Mouse (Mus musculus) midbrain, embryonic 16.5 days (tissue): ENCODE data around the gene Aff2. TPM values are rescaled to one million over a fixed set of nuclear protein-coding genes. Genes with fewer than 3 reads are reported as not detected.

Source experiments
- ATAC-seq: fragments of 200-750 bp; cut with Nextera tagmentation; 2 replicates; pipeline ENCODE4 v1.8.0; 2017; ENCODE audit warnings: moderate TSS enrichment
- H3K27ac ChIP-seq: fragments of 300-500 bp; sonication (generic); 2 replicates; pipeline ENCODE4 v1.5.1; 2014; ENCODE audit warnings: mild to moderate bottlenecking, low read length, mixed read lengths
- H3K27me3 ChIP-seq: fragments of 300-500 bp; sonication (generic); 2 replicates; pipeline ENCODE4 v1.6.1; 2014; ENCODE audit warnings: low read depth, low read length, mixed read lengths; ENCODE audit not compliant: control insufficient read depth, insufficient read depth
- H3K36me3 ChIP-seq: fragments of 300-500 bp; sonication (generic); 2 replicates; pipeline ENCODE4 v1.6.1; 2014; ENCODE audit warnings: mild to moderate bottlenecking, low read length, moderate library complexity, mixed read lengths; ENCODE audit not compliant: control insufficient read depth, insufficient read depth
- H3K4me1 ChIP-seq: fragments of 300-500 bp; sonication (generic); 2 replicates; pipeline ENCODE4 v1.6.1; 2014; ENCODE audit warnings: mild to moderate bottlenecking, low read length, mixed read lengths; ENCODE audit not compliant: control insufficient read depth, insufficient read depth
- H3K4me2 ChIP-seq: fragments of 300-500 bp; sonication (generic); 2 replicates; pipeline ENCODE4 v1.6.1; 2014; ENCODE audit warnings: mild to moderate bottlenecking, low read length, mixed read lengths
- H3K4me3 ChIP-seq: fragments of 300-500 bp; sonication (generic); 2 replicates; pipeline ENCODE4 v1.5.1; 2014; ENCODE audit warnings: low read depth, mild to moderate bottlenecking, low read length, moderate library complexity, mixed read lengths
- H3K9ac ChIP-seq: fragments of 300-500 bp; sonication (generic); 2 replicates; pipeline ENCODE4 v1.6.1; 2014; ENCODE audit warnings: low read depth, low read length, mixed read lengths
- H3K9me3 ChIP-seq: fragments of 300-500 bp; sonication (generic); replicated peaks from 2 replicates; pipeline ENCODE4 v1.6.1; 2014; ENCODE audit warnings: mild to moderate bottlenecking, low read length, mixed read lengths; ENCODE audit not compliant: control insufficient read depth, poor library complexity, severe bottlenecking
- WGBS: fragments of 180-500 bp; shearing (Covaris S2); extraction: QIAGEN DNeasy Blood & Tissue Kit; methylation state at CpG from one replicate; pipeline ENCODE4 v1.1.7; 2014; 5-methylcytosine and 5-hydroxymethylcytosine counted together
- polyA plus RNA-seq: library from polyadenylated mRNA; unstranded; fragments of >200 nt; fragmentation: Nextera tagmentation; extraction: Ambion mirVana; gene quantifications from 2 replicates; pipeline ENCODE4 v1.2.1, GENCODE M21; 2015

The Aff2 gene
- polyA plus RNA-seq, 1 experiment from 2014 or later: 11.8 TPM

DNA sequence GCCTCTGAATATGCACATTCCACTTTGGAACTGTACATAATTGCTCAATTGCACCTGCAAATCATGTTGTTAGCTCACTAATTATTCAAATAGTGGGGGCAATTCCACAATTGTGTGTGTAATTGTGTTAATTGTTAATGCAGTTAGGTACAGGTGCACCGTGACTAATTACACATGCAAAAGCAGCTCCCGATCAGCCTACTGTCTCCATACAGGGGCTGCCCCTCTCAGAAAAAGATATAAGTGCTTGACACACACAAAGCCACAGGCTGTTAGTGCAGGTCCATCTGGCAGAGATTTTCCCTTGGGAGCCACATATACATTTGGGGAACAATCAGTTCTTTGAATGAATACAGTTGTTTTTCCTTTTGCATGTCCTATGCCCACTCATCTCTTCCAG, 302.9 kb downstream of the Aff2 start:
- Histone ChIP-seq H3K4me2 (no peak overlapping the region), H3K9ac (no peak overlapping the region), H3K27me3 (no peaks in the 10 kb centered on the region), H3K36me3 (no peaks in the 10 kb centered on the region), H3K27ac (no peak overlapping the region), H3K4me1 (no peaks in the 10 kb centered on the region), H3K4me3 (no peak overlapping the region), H3K9me3 (no peaks in the 10 kb centered on the region)
- WGBS: 63% methylated on average over 2 of the region's 2 CpGs
- ATAC-seq: no peak

DNA sequence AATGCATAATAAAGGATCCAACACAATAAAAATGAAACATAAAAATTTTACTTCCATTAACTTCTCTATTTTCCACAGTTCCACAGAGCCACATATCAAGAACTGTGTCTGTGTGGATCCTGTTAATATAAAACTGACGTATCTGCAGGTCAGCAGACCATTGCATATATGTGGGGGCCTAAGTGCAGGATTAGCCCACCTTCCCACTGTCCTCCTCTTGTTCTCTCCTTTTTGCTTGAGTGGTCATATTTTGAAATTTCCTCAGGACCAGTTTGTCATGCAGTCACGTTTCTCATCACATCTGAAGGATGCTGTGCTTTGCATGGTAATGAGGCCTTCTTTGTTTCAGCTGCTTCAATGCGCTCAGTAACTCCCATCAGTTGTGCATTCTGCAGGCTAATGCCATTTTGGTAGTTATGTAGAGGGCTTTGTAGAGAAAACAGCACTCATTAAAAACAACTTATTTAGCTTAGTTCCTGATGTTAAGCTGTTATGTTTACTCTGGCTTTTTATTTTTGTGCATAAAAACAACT, 306.1 kb downstream of the Aff2 start:
- Histone ChIP-seq H3K4me3 (no peak overlapping the region), H3K27me3 (no peaks in the 10 kb centered on the region), H3K4me1 (no peaks in the 10 kb centered on the region), H3K36me3 (no peaks in the 10 kb centered on the region), H3K9ac (no peak overlapping the region), H3K9me3 (no peaks in the 10 kb centered on the region), H3K27ac (no peak overlapping the region), H3K4me2 (no peak overlapping the region)
- ATAC-seq: peak; percentile 66; the same call in 1 of the 2 replicates
- 29% methylated on average over 3 of the region's 3 CpGs for WGBS

DNA sequence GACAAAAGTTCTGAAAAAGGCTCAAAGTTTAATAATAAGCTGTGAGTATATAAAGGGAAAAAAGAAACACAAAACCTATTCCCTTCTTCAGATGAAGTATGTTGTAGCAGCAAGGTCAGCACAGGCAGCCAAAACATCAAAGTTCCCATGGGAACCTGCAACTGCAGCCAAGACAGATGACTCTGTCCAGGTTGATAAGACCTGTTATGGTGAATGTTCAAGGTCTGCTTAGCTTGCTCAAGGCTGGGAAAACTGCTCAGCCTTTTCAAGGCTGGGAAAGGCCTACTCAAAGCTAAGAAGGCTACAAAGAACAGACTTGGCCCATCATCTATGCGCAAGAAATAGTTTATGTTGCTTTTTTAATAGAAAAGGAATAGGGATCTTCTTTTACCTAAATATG, 315.6 kb downstream of the Aff2 start:
- ATAC-seq: no peak
- WGBS: 100% methylated on average over 1 of the region's 1 CpGs
- Histone ChIP-seq H3K36me3 (no peaks in the 10 kb centered on the region), H3K27me3 (no peaks in the 10 kb centered on the region), H3K27ac (no peak overlapping the region), H3K9ac (no peak overlapping the region), H3K9me3 (no peaks in the 10 kb centered on the region), H3K4me3 (no peak overlapping the region), H3K4me1 (no peaks in the 10 kb centered on the region), H3K4me2 (no peak overlapping the region)

DNA sequence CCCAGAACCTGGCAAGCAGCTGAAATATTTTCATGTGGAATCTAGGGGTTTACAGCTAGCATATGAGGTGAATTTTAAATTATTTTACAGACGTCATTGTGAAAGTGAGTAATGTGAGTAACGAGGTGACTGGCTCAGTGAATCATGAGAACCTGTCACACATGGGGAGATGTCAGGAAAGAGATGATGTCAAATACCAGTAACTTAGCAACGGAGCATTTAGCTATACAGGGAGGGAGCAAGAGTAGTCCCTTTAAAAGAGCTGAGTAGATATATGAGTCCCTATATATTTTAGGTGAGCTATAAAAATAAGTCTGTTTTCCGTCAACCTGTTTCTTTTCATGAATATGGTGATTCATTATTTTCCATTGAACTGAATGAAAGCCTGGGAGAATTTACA, 338.7 kb downstream of the Aff2 start:
- Histone ChIP-seq H3K27ac (no peak overlapping the region), H3K36me3 (no peaks in the 10 kb centered on the region), H3K27me3 (no peaks in the 10 kb centered on the region), H3K4me3 (no peak overlapping the region), H3K4me2 (no peak overlapping the region), H3K9me3 (no peaks in the 10 kb centered on the region), H3K9ac (no peak overlapping the region), H3K4me1 (no peaks in the 10 kb centered on the region)
- WGBS: 51% methylated on average over 4 of the region's 4 CpGs
- ATAC-seq: 0 out of 2 replicates have a peak, but pooled peaks have one; percentile 45

DNA sequence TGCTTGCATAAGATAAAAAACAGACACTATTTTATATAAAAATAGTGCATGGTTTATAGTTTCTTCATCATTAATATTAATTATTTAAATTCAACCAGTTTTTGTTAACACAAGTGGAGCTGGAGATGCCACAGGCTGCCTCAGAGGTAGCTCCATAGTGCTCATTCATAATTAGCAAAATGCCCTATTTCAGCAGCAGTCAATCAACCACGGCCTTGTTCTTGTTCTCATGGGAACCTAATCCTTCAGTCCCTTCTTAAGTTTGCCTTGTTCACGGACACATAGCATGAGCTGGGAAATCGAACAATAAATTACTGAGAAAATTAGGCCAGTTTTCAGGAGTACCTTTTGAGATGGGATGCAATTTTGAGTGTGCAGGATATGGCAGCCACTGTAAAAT, 378.9 kb downstream of the Aff2 start:
- no peak for ATAC-seq
- no peaks in the 10 kb centered on the region for H3K4me1 ChIP-seq
- 25% methylated on average over 3 of the region's 3 CpGs for WGBS

DNA sequence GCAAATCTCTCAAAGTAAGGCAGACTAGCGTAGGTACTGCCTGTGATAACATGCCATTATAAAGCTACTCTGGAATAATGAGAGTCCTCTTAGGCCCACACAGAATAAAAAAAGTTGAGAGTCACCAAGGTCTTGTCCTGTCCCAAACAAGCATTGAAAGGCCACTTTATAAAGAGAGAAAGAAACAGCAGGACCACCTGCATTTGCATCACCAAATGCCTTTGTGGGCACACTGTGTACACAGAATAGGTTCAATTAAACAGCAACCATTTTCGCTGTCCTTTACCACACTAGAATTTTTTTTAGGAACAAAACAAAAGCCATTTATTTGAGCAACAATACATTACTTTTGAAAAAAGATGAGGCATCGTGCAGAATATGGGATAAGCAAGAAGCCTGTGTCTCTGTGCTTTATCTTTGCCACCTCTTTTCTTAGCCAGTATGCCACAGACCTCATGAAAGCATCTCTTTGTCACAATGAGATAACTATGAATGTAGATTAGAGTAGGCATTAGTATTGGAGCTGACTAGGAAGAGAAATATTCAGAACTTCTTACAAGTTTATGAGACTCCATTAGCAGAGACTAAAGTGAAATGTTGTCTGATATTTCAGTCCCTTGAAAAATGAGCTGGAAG, 385.0 kb downstream of the Aff2 start:
- no peak overlapping the region for H3K27ac ChIP-seq
- no peak overlapping the region for H3K4me2 ChIP-seq
- H3K9ac ChIP-seq: no peak overlapping the region
- WGBS: 29% methylated on average over 3 of the region's 3 CpGs
- no peak for ATAC-seq
- H3K36me3 ChIP-seq: no peaks in the 10 kb centered on the region
- no peaks in the 10 kb centered on the region for H3K27me3 ChIP-seq
- no peaks in the 10 kb centered on the region for H3K9me3 ChIP-seq
- H3K4me1 ChIP-seq: no peaks in the 10 kb centered on the region
- H3K4me3 ChIP-seq: no peak overlapping the region

More for the DNA sequence above, 378.9 kb downstream of the Aff2 start:
- Histone ChIP-seq H3K4me2 (no peak overlapping the region), H3K27ac (no peak overlapping the region), H3K4me3 (no peak overlapping the region), H3K9me3 (no peaks in the 10 kb centered on the region), H3K9ac (no peak overlapping the region), H3K36me3 (no peaks in the 10 kb centered on the region), H3K27me3 (no peaks in the 10 kb centered on the region)

DNA sequence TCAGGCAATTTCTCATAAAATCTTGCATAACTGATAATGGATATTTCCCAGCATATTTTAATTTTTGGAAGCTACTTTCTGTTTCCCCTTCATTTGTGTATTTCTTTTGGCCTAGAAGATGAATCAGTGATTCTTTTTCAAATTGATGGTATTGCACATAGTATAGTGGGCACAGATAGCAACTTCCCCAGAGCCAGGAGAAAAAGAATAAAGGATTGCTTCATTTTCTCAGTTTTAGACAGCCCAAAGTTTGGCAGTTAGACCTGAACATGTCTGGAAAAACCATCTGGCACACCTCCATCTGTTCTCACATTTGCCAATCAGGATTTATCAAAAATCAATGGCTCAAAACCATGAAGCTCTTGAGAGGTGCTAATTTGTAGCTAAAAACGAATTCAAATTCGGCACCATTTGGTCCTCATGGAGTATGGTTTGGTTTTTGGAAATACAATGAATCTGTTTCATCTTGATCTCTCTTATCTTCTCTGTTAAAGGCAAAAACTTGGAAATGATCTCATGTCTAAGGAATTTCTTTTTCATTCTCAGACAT, 441.9 kb downstream of the Aff2 start:
- no peak overlapping the region for H3K4me3 ChIP-seq
- WGBS: 88% methylated on average over 2 of the region's 2 CpGs
- no peak overlapping the region for H3K4me2 ChIP-seq
- no peaks in the 10 kb centered on the region for H3K9me3 ChIP-seq
- H3K27ac ChIP-seq: no peak overlapping the region
- no peak for ATAC-seq
- no peaks in the 10 kb centered on the region for H3K27me3 ChIP-seq
- no peak overlapping the region for H3K9ac ChIP-seq
- no peaks in the 10 kb centered on the region for H3K4me1 ChIP-seq
- no peaks in the 10 kb centered on the region for H3K36me3 ChIP-seq

DNA sequence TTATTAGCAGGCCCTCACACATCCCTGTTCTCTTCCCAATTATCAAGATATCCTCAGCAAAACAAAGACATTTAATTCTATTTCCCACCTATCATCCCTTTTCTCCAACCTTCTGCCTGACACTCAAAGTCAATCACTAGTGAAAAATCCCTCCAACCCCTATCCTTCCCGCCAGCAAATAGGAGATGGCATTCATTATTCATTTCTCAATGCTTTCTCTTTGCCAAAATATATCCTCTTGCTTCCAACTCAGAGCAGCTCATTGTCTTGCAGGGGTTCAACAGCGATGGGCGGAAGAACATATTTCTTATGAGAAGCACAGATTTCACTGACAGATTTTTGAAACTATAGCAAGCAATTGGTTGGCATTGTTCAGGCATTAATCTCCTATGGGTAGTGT, 442.4 kb downstream of the Aff2 start:
- H3K27ac ChIP-seq: no peak overlapping the region
- 82% methylated on average over 3 of the region's 3 CpGs for WGBS

DNA sequence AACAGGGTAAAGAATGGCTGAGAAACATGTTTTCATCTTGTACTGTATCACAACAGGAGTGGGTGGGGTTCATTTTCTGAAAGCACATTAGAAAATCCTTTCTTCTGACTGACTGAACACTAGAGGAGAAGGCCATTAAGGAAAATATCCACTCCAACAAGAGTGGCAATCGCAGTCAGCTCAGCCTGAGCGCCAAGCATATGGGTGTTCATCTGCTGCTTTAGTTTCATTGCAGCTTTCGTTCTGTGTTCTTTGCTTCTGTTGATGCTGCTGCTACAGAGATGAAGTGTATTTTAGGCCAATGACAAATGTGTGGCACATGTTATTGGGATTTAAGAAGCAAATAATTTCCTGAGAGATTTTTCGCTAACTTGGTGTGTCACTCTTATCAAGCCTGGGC, 451.7 kb downstream of the Aff2 start:
- 77% methylated on average over 4 of the region's 4 CpGs for WGBS
- no peak for ATAC-seq
- H3K27me3 ChIP-seq: no peaks in the 10 kb centered on the region
- H3K4me1 ChIP-seq: no peaks in the 10 kb centered on the region
- H3K27ac ChIP-seq: no peak overlapping the region
- H3K4me3 ChIP-seq: no peak overlapping the region
- no peak overlapping the region for H3K9ac ChIP-seq
- no peak overlapping the region for H3K4me2 ChIP-seq
- H3K36me3 ChIP-seq: no peaks in the 10 kb centered on the region
- no peaks in the 10 kb centered on the region for H3K9me3 ChIP-seq

More for the DNA sequence above, 442.4 kb downstream of the Aff2 start:
- Histone ChIP-seq H3K4me1 (no peaks in the 10 kb centered on the region), H3K36me3 (no peaks in the 10 kb centered on the region), H3K27me3 (no peaks in the 10 kb centered on the region), H3K9me3 (no peaks in the 10 kb centered on the region), H3K4me2 (no peak overlapping the region), H3K4me3 (no peak overlapping the region), H3K9ac (no peak overlapping the region)
- no peak for ATAC-seq
